In genomic region chr10:110952937-110953451, GRCm38 (mm10) we compare ENCODE assay signal across 10 mouse cellular contexts. TPM values are rescaled to one million over a fixed set of nuclear protein-coding genes. Genes with fewer than 3 reads are reported as not detected.
DNase-seq lines count a peak whose midpoint lies in the region; ATAC-seq lines count a peak whose summit lies in the region.
"Had no signal": no experiment of that assay in that cellular context is flagged by ENCODE, and none has a peak within 500 bp of the region (broad histone marks: within the 10 kb centered on the region; RNA-seq: fewer than 3 reads in every experiment).

No protein-coding gene starts in this region.

- peak overlapping the region; percentile 57 for H3K27ac ChIP-seq in lung, embryonic 15.5 days
- H3K27ac ChIP-seq: neural tube, embryonic 12.5 days had no signal

- H3K27me3 ChIP-seq in lung, embryonic 15.5 days: no peaks in the 10 kb centered on the region
- H3K27me3 ChIP-seq: neural tube, embryonic 12.5 days had no signal

- DNase-seq in left cerebral cortex, adult 11 months (ENCODE audit: low spot score): peak; percentile 34
- no peak for DNase-seq in left cerebral cortex, postnatal 36 days (ENCODE audit: low spot score in 2 of 2)
- peak; percentile 70 for DNase-seq in adrenal gland, postnatal 25 days
- DNase-seq in gastrocnemius, postnatal 4 days (ENCODE audit: low spot score in 2 of 2): peak; percentile 42 to 75
- DNase-seq in kidney, adult 9 months: peak; percentile 98
- DNase-seq in embryo, embryonic 10.5 days (ENCODE audit: low spot score): no peak
- DNase-seq in embryo, embryonic 10 days (ENCODE audit: low spot score): no peak

- no peak overlapping the region for H3K9ac ChIP-seq in lung, embryonic 15.5 days
- H3K9ac ChIP-seq: neural tube, embryonic 12.5 days had no signal

- peak; percentile 93 for ATAC-seq in lung, embryonic 15.5 days (ENCODE audit: borderline replicate concordance, extremely low read depth, low FRiP score, low TSS enrichment)

- peaks cover 13% of the 10 kb centered on the region for H3K4me1 ChIP-seq in lung, embryonic 15.5 days
- H3K4me1 ChIP-seq: neural tube, embryonic 12.5 days had no signal

- H3K9me3 ChIP-seq in lung, embryonic 15.5 days: no peaks in the 10 kb centered on the region
- H3K9me3 ChIP-seq: neural tube, embryonic 12.5 days had no signal

- H3K36me3 ChIP-seq in lung, embryonic 15.5 days: peaks cover 6% of the 10 kb centered on the region

- WGBS in lung, embryonic 15.5 days: 45% methylated on average over 9 of the region's 9 CpGs

- intact Hi-C loops in left cerebral cortex, postnatal 36 days (cut with DNase I): no loop called here

- no peak overlapping the region for H3K4me2 ChIP-seq in lung, embryonic 15.5 days
- H3K4me2 ChIP-seq: neural tube, embryonic 12.5 days had no signal

- no peak overlapping the region for H3K4me3 ChIP-seq in lung, embryonic 15.5 days
- H3K4me3 ChIP-seq: erythroblast, embryonic 14.5 days; neural tube, embryonic 12.5 days had no signal

RNA-seq across cellular contexts. Expression of gene Csrp2, which starts 33.4 kb away (rescaled TPM):
- 10 to 100 TPM; 11.3 to 12.5 TPM for total RNA-seq in left cerebral cortex, postnatal 36 days (2021)
- 219 and 236 TPM in 2 replicates for total RNA-seq in adrenal gland, postnatal 25 days (2021)
- total RNA-seq in gastrocnemius, postnatal 4 days (2021): 100 to 1,000 TPM in 1 of 2 experiments, 10 to 100 TPM in 1; 92.7 to 105 TPM
- 185 and 193 TPM in 2 replicates for polyA plus RNA-seq in lung, embryonic 15.5 days (2015; fragmentation: Nextera tagmentation; extraction: Ambion mirVana)

RNA-seq across cellular contexts. Expression of gene Zdhhc17, which starts 56.9 kb away (rescaled TPM):
- total RNA-seq in left cerebral cortex, postnatal 36 days (2021): 100 to 1,000 TPM; 102 to 122 TPM
- 33.6 and 45.1 TPM in 2 replicates for total RNA-seq in adrenal gland, postnatal 25 days (2021)
- 10 to 100 TPM; 31.5 to 32.4 TPM for total RNA-seq in gastrocnemius, postnatal 4 days (2021)
- 20.5 and 20.9 TPM in 2 replicates for polyA plus RNA-seq in lung, embryonic 15.5 days (2015; fragmentation: Nextera tagmentation; extraction: Ambion mirVana)
- polyA plus RNA-seq: erythroblast, embryonic 14.5 days had no signal

Comparison
In these comparisons a context has a peak if more than half of its experiments do, and no peak if none do; other contexts are left out.
1. DNase-seq: peak in left cerebral cortex, adult 11 months (single experiment), adrenal gland, postnatal 25 days (single experiment), gastrocnemius, postnatal 4 days (2 of 2) and kidney, adult 9 months (single experiment); none in left cerebral cortex, postnatal 36 days (0 of 2), embryo, embryonic 10.5 days (single experiment) and embryo, embryonic 10 days (single experiment).
2. RNA of gene Csrp2, which starts 33.4 kb away (total RNA-seq): 219 to 236 TPM in adrenal gland, postnatal 25 days and 92.7 to 105 TPM in gastrocnemius, postnatal 4 days; 11.3 to 12.5 TPM in left cerebral cortex, postnatal 36 days; every median in the first group is over 4 times any median in the second.